Mouse (Mus musculus) heart, postnatal 0 days (tissue): ENCODE measurements around the gene AW011738. TPM values are rescaled to one million over a fixed set of nuclear protein-coding genes. Genes with fewer than 3 reads are reported as not detected.

ENCODE experiments used
- ATAC-seq: fragments of 200-750 bp; cut with Nextera tagmentation; 2 replicates; pipeline ENCODE4 v1.8.0; 2017; ENCODE audit warnings: low read depth, moderate number of reproducible peaks, moderate library complexity; ENCODE audit not compliant: insufficient read depth
- DNase-seq: peaks from one replicate; pipeline ENCODE4 v3.0.0-alpha.2; 2016; ENCODE audit warnings: low spot score
- H3K27ac ChIP-seq: fragments of 300-500 bp; sonication (generic); 2 replicates; pipeline ENCODE4 v1.5.1; 2014; ENCODE audit warnings: low read depth, mild to moderate bottlenecking
- H3K27me3 ChIP-seq: fragments of 300-500 bp; sonication (generic); 2 replicates; pipeline ENCODE4 v1.6.1; 2014; ENCODE audit warnings: low read length, mixed read lengths; ENCODE audit not compliant: control insufficient read depth, insufficient read depth
- H3K36me3 ChIP-seq: fragments of 300-500 bp; sonication (generic); replicated peaks from 2 replicates; pipeline ENCODE4 v1.6.1; 2014; ENCODE audit warnings: low read length, mixed read lengths; ENCODE audit not compliant: control insufficient read depth, insufficient read depth
- H3K4me1 ChIP-seq: fragments of 300-500 bp; sonication (generic); 2 replicates; pipeline ENCODE4 v1.6.1; 2014; ENCODE audit warnings: antibody characterized with exemption; ENCODE audit not compliant: control insufficient read depth, insufficient read depth
- H3K4me2 ChIP-seq: fragments of 300-500 bp; sonication (generic); 2 replicates; pipeline ENCODE4 v1.6.1; 2014; ENCODE audit warnings: low read depth, mild to moderate bottlenecking, low read length, moderate library complexity
- H3K4me3 ChIP-seq: fragments of 300-500 bp; sonication (generic); 2 replicates; pipeline ENCODE4 v1.5.1; 2014; ENCODE audit warnings: low read depth, low read length
- H3K9ac ChIP-seq: fragments of 300-500 bp; sonication (generic); replicated peaks from 2 replicates; pipeline ENCODE4 v1.6.1; 2014; ENCODE audit warnings: low read depth, low read length, mixed read lengths
- H3K9me3 ChIP-seq: fragments of 300-500 bp; sonication (generic); replicated peaks from 2 replicates; pipeline ENCODE4 v1.6.1; 2016; ENCODE audit warnings: low read length; ENCODE audit not compliant: control insufficient read depth
- CTCF ChIP-seq: IDR thresholded peaks from 2 replicates; pipeline ENCODE4 v1.5.1; 2016; ENCODE audit warnings: antibody characterized with exemption, control low read depth, low read depth
- EP300 ChIP-seq: IDR thresholded peaks from 2 replicates; pipeline ENCODE4 v1.6.1; 2016; ENCODE audit warnings: antibody characterized with exemption, low read depth
- WGBS: fragments of 180-500 bp; shearing (Covaris S2); extraction: QIAGEN DNeasy Blood & Tissue Kit; methylation state at CpG from one replicate; pipeline ENCODE4 v1.1.7; 2014; 5-methylcytosine and 5-hydroxymethylcytosine counted together
- polyA plus RNA-seq: library from polyadenylated mRNA; unstranded; fragments of >200 nt; fragmentation: Nextera tagmentation; extraction: Ambion mirVana; gene quantifications from 2 replicates; pipeline ENCODE4 v1.2.1, GENCODE M21; 2015
- total RNA-seq: library from RNA; depleted of rRNA; stranded (reverse); fragments of >200 nt; gene quantifications from 2 replicates; pipeline ENCODE4 v1.2.3, GENCODE M21; 2014; ENCODE audit warnings: low replicate concordance

The AW011738 gene
- total and polyA plus RNA-seq, 2 experiments from 2014 or later: 3.4 to 6.0 TPM

- H3K9me3 ChIP-seq: no peaks in the 10 kb centered on the region
- TF ChIP-seq CTCF (0 out of 2 replicates have a peak, but pooled peaks have one; percentile 15), EP300 (no peak)
- peak; percentile 40 for ATAC-seq
- peak overlapping the region; percentile 75 for H3K4me3 ChIP-seq
- H3K4me1 ChIP-seq: peaks cover 6% of the 10 kb centered on the region
- H3K4me2 ChIP-seq: peak overlapping the region; percentile 64
- H3K36me3 ChIP-seq: peaks cover 45% of the 10 kb centered on the region
- DNase-seq: peak; percentile 45
- H3K27me3 ChIP-seq: no peaks in the 10 kb centered on the region
- under 1% methylated on average over 15 of the region's 15 CpGs for WGBS
- peak overlapping the region; percentile 83; the same call in 1 of the 2 replicates for H3K27ac ChIP-seq
- H3K9ac ChIP-seq: peak overlapping the region; percentile 61; the same call in 1 of the 2 replicates
These were observed 32.3 kb downstream of the AW011738 start for GRCm38 (mm10) chr4:156235360-156235770.

GRCm38 (mm10) chr4:156235808-156236533, 32.9 kb downstream of the AW011738 start, which contains the start of gene Noc2l:
Gene Noc2l (plus strand): TSS chr4:156236010.
- peak; percentile 93 for ATAC-seq
- Histone ChIP-seq H3K27me3 (no peaks in the 10 kb centered on the region), H3K36me3 (peaks cover 45% of the 10 kb centered on the region), H3K4me2 (peak within 1 kb of the TSS; percentile 64), H3K4me3 (peak within 1 kb of the TSS; percentile 75), H3K27ac (peak within 1 kb of the TSS; percentile 83), H3K9ac (peak within 1 kb of the TSS; percentile 61), H3K9me3 (no peaks in the 10 kb centered on the region), H3K4me1 (peaks cover 6% of the 10 kb centered on the region)
- TF ChIP-seq EP300: no peak
- TF ChIP-seq CTCF: no peak
- WGBS: 1% methylated on average over 89 of the region's 90 CpGs
- peak; percentile 91 for DNase-seq

DNA sequence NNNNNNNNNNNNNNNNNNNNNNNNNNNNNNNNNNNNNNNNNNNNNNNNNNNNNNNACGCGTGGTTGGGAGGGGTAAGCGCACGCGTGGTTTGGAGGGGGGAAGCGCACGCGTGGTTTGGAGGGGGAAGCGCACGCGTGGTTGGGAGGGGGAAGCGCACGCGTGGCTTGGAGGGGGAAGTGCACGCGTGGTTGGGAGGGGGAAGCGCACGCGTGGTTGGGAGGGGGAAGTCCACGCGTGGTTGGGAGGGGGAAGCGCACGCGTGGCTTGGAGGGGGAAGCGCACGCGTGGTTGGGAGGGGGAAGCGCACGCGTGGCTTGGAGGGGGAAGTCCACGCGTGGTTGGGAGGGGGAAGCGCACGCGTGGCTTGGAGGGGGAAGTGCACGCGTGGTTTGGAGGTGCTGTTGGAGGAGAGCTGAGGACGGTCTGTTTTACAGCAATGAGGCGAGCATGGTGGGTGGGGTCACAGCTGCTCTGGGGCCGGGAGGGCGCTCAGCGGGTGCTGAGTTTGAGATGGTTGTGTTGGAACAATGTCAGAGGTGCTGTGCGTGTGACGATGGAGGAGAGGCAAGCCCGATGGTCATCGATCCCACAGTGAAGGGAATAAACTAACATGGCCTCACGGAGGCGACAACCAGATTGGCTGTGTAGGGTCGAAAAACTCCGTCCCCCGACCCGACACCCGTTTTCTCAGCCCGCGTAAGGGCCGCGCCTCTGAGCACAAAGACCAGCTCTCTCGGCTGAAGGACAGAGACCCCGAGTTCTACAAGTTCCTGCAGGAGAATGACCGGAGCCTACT, 33.7 kb downstream of the AW011738 start:
- H3K27me3 ChIP-seq: no peaks in the 10 kb centered on the region
- DNase-seq: no peak
- 0 out of 2 replicates have a peak overlapping the region, but pooled peaks have one; percentile 61 for H3K9ac ChIP-seq
- 32% methylated on average over 56 of the region's 60 CpGs for WGBS
- peak overlapping the region; percentile 64 for H3K4me2 ChIP-seq
- peaks cover 6% of the 10 kb centered on the region for H3K4me1 ChIP-seq
- no peak for TF ChIP-seq CTCF
- TF ChIP-seq EP300: no peak
- H3K9me3 ChIP-seq: no peaks in the 10 kb centered on the region
- no peak for ATAC-seq
- H3K27ac ChIP-seq: no peak overlapping the region
- peaks cover 45% of the 10 kb centered on the region for H3K36me3 ChIP-seq
- peak overlapping the region; percentile 75 for H3K4me3 ChIP-seq

DNA sequence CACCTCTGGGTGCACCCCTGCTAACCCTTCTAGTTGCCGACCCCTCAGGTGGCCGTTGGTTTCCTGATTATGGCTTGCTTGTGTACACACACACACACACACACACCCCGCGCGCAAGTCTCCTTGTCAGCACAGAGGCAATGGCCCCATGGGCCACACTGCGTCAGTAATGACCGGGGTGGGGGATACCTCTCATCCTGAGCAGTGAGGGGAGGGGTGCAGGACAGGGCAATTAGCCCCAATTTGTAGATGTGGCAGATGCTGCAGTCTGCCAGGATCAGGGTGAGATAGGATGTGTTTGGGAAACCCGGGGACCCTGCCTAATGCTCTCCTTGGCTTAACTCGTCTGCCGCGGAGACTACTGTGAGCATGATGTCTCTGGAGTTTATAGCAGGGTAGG, 46.5 kb downstream of the AW011738 start:
- Histone ChIP-seq H3K27me3 (peaks cover 4% of the 10 kb centered on the region), H3K36me3 (peaks cover 40% of the 10 kb centered on the region), H3K4me2 (no peak overlapping the region), H3K9me3 (no peaks in the 10 kb centered on the region), H3K4me1 (no peaks in the 10 kb centered on the region), H3K4me3 (no peak overlapping the region), H3K9ac (no peak overlapping the region), H3K27ac (no peak overlapping the region)
- ATAC-seq (no peak), DNase-seq (no peak)
- TF ChIP-seq CTCF (no peak), EP300 (no peak)
- WGBS: 56% methylated on average over 11 of the region's 11 CpGs

GRCm38 (mm10) chr4:156251081-156251480, 48.0 kb downstream of the AW011738 start:
- peaks cover 17% of the 10 kb centered on the region for H3K27me3 ChIP-seq
- H3K36me3 ChIP-seq: peaks cover 25% of the 10 kb centered on the region
- no peak overlapping the region for H3K4me3 ChIP-seq
- H3K4me2 ChIP-seq: no peak overlapping the region
- DNase-seq (no peak), ATAC-seq (no peak)
- 69% methylated on average over 8 of the region's 8 CpGs for WGBS
- H3K27ac ChIP-seq: no peak overlapping the region
- no peak overlapping the region for H3K9ac ChIP-seq
- no peaks in the 10 kb centered on the region for H3K4me1 ChIP-seq
- H3K9me3 ChIP-seq: no peaks in the 10 kb centered on the region
- TF ChIP-seq CTCF (no peak), EP300 (no peak)
